Mouse (Mus musculus) mature B cell (primary cell): Measurements from ENCODE around the gene Lmtk3.

Experiments used
- in situ Hi-C: fragments of 300-500 bp; cut with MboI; formaldehyde crosslinking; loops from 2 replicates; pipeline ENCODE4 v1.14.3; 2019

Lmtk3 gene

DNA sequence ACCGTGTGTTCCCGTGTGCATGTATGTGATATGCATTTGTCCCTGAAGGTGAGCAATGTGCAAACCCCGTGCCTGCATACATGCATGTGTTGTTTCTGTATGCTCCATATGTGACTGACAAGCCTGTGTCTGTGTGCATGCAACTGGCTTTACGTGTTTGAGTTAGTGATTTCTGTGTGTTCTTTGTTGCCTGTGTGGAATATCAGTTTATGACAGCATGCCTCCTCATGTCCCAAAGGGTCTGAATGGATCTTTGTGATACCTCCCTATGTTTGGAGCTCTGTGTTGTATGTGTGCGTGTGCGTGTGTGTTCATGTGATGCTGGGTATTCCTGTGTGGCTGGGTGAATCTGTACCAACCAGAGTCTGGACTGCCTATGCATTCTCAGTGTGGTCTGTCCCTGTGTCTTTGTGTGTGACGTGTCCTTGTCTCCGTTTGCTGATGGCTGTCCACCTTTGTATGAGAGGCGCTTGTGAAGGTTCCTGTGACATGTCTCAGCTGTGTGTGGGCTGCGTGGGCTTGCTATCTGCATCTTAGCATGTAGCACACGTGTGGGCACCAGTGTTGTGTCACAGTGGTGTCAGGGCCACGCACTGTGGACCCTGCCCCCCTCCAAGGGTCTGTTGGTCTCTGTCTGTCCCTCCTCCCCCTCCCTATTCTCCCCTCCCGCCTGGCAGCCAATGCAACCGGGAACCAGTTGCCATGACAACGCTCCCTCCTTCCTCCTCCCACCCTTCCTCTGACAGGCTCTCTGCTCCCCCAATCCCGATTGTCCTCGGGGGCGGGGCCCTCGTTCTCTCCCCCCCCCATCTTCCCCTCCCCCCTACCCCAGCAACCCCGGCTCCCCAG lies 1.2 kb downstream of the Lmtk3 start, which contains the start of gene Sult2b1:
TSS of gene Sult2b1 (minus strand) at position 146 of the 849 bp plus-strand sequence.
- in situ Hi-C loops, result no loop called here

DNA sequence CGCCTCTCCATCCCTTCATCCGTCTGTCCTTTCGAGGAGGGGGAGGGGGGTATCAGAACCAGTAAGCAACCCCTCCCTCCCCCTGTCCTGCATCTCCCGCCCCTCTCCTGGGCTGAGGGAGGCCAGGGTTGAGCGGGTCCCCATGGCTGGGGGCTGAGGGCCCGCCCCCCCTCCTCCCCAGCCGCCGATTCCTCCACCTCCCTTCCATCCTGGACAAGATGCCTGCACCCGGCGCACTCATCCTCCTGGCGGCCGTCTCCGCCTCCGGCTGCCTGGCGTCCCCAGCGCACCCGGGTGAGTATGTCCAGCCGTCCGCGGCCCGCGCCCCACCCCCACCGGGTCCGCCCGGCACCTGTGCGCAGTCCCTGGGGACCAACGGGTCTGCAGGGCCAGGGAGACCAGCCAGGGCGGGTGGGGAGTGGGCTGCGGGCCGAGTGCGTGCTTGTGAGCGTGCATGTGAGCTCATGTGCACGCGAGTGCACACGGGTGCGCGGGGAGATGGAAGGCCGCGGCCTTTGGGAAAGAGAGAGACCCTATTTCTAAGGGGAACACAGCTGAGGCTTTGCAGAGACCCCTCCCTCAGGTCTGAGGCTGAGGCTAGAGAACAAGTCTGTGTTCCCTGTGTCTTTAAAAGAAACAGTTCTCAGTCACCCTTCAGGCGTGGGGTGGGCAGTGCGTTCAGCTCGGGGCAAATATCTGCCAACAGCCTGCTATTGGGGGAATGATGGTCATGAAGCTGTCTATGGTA lies 2.0 kb downstream of the Lmtk3 start:
- in situ Hi-C loops, result no loop called here

DNA sequence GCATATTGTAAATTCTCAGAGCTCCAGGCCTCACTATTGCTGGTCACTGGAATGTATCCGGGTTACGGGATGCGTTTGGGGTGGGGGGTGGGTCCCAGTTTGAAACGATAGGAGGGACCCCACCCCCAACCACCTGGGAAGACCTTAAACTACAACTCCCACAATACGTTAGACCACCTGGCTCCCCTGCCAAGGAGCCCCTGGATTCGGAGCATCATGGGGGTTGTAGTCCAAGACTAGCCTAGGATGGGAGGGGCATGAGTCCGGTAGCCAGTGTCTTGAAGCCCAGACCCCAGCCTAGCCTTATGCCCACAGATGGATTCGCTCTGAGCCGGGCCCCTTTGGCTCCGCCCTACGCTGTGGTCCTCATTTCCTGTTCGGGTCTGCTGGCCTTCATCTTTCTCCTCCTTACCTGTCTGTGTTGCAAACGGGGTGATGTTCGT lies 2.6 kb downstream of the Lmtk3 start:
- in situ Hi-C loops, result no loop called here

DNA sequence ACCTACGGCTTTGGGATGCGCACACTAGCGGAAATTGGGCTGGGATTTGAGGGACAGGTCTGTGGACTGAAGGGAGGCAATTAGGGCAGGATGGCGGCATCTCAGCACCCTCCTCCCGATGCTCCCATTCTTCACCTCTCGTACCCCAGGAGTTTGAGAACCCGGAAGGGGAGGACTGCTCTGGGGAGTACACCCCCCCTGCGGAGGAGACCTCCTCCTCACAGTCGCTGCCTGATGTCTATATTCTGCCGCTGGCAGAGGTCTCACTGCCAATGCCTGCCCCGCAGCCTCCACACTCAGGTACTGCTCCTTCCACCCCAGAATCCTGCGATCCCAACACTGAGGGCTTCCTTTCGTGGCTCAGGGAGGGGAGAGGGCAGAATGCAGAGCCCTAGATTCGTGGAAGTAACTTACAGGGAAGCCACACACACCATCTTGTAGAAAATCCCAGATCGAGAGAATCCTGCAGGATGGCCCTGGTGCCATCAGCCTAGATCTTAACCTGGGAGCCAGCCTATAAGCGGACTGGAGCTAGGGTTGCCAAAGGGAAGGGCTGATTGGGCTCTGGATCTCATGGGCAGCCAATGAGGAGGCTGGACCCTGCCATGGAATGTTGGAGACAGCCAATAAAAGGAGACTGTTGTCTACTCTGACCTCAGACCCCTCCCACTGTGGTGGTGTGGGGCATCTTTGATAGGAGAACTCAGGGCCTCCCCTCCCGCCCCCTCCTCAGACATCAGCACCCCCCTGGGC lies 3.3 kb downstream of the Lmtk3 start:
- in situ Hi-C loops, result no loop called here

DNA sequence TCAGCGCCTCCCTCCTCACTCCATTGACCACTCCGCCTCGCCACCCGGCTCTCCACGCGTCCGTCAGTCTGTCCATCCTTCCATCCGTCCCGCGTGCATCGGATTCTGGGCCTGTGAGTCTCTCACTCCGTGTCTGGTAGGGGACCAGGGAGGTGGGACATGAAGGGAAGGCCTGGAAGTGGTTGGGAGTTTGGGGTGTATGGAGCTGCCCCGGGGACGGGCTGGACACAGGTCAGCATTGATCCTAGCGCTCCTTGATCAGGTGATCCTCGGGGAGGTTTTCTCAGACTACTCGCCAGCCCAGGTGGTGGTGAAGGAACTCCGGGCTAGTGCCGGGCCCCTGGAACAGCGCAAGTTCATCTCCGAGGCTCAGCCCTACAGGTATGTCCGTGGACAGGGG lies 4.1 kb downstream of the Lmtk3 start:
- in situ Hi-C loops, result no loop called here

DNA sequence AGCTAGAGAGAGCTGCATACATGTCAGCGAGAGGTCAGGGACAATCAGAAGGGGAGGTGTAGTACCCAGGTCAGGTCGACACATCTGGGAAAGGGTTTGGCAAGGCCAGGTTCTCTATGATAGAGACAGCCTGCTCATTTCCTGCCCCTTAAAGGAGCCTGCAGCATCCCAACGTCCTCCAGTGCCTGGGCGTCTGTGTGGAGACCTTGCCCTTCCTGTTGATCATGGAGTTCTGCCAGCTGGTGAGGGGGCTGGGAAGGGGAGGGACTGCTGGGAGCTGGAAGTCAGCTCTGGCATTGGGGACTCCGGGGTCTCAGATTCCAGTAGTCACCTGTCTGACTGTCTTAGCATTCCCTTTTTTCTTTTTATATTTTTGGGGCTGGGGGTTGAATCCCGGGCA lies 7.2 kb downstream of the Lmtk3 start:
- in situ Hi-C loops, result no loop called here

DNA sequence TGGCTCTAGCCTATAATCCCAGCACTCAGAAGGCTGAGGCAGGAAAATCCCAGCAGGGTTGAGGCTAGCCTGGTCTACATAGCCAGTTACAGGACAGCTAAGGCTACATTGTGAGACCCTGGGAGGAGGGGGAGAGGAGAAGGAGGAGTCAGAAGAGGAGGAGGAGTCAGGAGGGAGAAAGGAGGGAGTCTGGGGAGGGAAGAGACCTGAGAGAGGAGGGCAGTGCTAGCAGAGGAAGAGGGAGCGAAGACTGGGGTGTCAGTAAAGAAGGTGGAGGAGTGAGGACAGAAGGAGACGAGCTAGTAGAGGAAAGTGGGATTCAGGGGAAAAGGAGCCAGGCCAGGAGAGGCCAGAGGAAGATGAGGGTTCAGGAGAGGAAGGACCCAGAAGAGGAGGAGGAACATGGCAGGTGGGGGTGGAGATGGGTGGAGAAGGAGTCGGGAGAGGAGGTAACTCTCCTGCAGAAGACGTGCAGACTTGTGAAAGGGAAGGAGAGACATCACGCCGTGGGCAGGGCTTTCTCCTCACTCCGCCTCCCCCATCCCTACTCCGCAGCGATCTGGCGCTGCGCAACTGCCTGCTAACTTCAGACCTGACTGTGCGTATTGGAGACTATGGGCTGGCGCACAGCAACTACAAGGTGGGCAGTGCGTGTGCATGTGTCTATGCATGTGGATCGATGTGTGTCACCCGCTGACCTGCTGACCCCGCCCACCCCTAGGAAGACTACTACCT lies 8.4 kb downstream of the Lmtk3 start:
- in situ Hi-C loops, result no loop called here

DNA sequence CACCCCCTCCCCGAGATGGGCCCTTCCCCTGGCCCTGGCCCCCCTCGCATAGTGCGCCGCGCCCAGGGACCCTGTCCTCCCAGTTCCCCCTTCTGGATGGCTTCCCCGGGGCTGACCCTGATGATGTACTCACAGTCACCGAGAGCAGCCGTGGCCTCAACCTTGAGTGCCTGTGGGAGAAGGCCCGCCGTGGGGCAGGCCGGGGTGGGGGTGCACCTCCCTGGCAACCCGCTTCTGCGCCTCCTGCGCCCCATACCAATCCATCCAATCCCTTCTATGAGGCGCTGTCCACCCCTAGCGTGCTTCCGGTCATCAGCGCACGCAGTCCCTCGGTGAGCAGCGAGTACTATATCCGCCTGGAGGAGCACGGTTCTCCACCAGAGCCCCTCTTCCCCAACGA lies 9.7 kb downstream of the Lmtk3 start:
- in situ Hi-C loops, result no loop called here

DNA sequence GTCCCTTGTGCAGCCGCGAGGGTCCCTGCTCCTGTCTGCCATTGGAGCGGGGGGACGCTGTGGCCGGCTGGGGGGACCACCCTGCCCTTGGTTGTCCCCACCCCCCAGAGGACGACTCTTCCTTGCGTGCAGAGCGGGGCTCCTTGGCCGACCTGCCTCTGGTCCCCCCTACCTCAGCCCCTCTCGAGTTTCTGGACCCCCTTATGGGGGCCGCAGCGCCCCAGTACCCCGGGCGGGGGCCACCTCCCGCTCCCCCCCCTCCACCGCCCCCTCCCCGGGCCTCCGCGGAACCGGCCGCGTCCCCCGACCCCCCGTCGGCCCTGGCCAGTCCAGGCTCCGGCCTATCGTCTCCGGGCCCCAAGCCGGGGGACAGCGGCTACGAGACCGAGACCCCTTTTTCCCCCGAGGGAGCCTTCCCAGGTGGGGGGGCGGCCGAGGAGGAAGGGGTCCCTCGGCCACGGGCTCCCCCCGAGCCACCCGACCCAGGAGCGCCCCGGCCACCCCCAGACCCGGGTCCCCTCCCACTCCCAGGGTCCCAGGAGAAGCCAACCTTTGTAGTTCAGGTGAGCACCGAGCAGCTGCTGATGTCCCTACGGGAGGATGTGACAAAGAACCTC lies 10.5 kb downstream of the Lmtk3 start:
- in situ Hi-C loops, result no loop called here

DNA sequence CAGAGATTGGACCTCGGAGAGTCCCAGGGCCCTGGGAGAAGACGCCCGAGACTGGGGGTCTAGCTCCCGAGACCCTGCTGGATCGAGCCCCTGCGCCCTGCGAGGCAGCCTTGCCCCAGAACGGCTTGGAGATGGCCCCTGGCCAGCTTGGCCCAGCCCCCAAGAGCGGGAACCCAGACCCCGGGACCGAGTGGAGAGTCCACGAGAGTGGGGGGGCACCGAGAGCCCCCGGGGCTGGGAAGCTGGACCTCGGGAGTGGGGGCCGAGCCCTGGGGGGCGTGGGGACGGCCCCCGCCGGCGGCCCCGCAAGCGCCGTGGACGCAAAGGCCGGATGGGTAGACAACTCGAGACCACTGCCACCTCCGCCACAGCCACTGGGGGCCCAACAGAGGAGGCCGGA lies 11.4 kb downstream of the Lmtk3 start:
- in situ Hi-C loops, result no loop called here

DNA sequence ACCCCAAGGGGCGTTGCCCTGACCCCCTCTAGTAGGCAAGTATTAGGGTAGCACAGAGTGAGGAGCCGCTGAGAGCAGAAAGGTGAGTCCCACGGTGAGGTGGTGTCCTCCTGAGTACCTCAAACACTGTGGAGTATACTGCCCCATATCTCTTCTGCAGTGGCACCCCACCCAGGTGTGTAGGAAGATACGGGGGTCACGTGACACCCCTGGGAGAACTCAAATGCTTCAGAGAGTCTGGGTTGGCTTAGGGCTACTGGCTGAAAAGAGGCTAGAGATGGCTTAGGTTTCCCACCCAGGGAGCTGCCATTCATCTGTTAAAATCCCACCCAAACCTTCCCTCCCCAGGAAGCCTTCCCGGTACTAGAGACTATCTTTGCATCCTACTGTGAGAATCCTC lies 13.4 kb downstream of the Lmtk3 start:
- in situ Hi-C loops, result no loop called here

DNA sequence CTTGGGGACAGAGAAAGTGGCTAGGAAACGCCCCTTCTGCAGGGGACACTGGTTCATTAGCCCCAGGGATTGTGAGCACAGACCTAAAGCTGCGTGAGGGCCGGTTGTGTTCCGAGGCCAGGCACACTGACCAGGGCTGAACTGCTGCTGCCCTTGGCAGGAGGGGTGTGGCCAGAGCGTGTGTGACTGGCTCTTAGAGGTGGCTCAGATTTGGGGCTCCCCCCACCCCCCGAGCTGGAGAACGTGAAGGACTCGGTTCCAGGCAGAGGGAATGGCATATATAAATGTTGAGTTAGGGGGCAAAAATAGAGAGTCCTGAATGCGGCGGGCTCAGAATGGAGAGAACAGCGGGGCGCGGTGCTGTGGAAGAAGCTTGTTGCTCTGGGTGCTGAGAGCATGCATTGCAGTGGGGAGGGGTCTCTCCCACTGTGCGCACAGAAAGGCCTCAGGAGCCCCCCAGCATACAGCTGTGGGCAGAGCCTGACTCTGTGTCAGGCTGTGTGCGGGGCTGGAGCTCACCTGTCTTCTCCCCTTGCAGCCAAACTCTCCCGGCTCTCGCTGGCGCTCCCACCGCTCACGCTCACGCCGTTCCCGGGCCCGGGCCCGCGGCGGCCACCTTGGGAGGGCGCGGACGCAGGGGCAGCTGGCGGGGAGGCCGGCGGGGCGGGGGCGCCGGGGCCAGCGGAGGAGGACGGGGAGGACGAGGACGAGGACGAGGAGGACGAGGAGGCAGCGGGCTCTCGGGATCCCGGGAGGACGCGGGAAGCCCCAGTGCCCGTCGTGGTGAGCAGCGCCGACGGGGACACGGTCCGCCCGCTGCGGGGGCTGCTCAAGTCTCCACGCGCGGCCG lies 14.3 kb downstream of the Lmtk3 start:
- in situ Hi-C loops, result no loop called here

DNA sequence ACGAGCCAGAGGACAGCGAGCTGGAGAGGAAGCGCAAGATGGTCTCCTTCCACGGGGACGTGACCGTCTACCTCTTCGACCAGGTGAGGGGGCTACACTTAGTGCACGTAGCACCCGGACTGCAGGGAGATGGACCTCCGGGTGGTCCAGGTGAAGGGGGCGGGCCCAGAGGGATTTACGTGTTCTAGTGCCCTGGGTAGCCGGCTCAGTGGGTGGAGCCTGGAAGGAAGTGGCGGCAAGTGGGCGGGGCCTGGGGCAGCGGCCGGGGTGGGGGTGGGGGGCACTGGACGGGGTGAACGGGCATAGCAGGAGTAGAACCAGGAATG lies 14.9 kb downstream of the Lmtk3 start:
- in situ Hi-C loops, result no loop called here

DNA sequence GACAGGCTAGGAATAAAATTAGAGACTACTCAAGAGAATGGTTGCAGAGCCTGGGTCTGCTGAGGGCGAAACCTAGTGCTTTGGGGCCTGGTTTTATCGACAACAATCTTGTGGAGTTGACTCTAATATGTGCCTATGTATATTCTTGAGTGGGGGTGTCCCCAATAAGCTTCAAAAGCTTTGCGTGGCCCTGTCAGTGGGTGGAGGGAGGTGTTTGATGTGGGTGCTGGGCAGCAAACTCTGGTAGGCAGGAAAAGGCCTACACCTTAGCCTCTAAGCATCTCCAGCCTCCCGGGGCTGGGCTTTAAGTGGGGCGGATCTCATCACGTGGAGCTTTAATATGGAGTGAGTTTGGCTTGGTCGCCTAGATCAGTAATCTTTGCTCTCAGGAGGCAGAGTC lies 15.4 kb downstream of the Lmtk3 start:
- in situ Hi-C loops, result no loop called here

DNA sequence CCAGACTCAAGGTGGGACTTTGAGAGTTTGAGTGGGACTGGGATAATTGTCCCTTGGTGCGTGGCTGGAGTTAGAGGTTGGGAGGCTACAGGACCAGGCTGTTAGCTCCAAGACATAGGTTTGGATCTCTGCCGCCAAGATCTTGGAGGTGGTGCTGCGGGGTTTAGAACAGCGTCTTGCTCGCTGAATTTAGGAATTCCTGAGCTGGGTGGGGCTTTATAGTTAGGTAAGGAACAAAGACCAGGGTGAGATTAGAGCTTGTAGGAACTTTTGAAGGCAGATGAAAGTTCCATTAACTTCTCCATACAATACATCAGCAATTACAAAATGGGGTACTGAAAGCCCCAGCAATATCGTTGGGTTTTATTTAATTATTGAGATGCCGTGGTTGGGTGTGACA lies 16.5 kb downstream of the Lmtk3 start:
- in situ Hi-C loops, result loop anchor here (5.0 kb wide), 1 partner anchor 68 kb away; no protein-coding TSS in a partner anchor

DNA sequence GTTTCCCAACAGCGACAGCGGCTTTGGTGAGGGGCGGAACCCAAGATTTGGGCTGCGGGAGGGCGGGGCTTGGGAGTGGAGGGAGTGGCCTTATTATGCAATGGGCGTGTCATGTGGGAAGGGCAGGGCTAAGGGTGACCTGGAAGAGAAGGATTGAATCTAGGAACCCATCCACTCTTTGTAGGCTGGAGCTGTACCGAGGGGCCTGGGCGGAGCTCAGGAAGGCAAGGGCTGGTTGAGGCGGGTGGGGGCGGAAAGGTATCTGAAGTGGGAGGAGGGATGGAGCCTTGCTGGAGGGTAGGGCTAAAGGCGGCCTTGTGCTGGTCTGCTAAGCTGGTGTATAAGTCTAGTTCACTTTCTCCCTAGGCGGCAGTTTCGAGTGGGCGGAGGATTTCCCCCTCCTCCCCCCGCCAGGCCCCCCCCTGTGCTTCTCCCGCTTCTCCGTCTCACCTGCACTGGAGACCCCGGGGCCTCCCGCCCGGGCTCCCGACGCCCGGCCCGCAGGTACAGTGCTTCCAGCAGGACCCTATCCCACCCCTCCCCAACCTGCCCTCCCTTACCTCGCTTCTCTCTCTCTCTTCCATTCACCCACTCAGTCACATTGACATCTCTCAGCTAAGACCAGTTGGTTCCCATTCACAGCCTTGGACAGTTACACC lies 17.1 kb downstream of the Lmtk3 start:
- in situ Hi-C loops, result loop anchor here (5.0 kb wide), 1 partner anchor 68 kb away; no protein-coding TSS in a partner anchor

DNA sequence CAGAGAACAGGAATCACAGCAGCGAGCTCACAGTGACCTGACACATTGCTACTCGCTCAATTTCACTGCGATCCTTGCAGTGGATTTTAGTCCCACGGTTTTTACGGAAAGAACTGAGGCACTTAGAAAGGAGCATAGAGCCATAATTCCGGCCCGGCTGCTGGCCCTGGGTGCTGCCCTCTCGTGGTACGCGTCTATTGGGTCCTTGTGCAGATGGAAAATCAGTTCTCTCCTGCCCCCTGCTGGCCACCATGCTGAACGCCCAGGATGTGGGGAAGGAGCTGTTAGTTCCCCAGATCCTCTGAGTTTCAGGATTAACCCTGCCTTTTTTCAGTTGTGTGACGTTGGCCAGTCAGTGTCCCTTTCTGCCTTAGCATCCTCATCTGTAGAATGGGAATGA lies 17.8 kb downstream of the Lmtk3 start:
- in situ Hi-C loops, result loop anchor here (5.0 kb wide), 1 partner anchor 69 kb away; no protein-coding TSS in a partner anchor

DNA sequence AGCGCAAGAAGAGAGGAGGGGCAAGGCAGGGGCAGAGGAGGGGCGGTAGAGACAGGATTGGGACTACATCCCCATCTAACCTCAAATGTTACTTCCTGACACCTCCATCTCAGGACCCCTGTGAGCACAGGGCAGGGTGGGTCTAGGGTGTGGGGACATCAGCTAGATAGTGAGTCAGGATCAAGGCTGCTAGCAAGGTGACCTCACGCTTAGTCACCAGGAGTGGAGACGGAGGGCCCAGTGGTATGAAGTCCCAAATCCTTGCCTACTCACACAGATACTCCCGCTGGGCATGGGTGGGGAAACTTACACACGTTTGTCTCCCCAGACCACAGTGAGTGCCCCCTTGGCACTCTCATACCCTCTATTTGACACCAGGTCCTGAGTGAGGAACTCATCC lies 19.0 kb downstream of the Lmtk3 start:
- in situ Hi-C loops, result loop anchor here (5.0 kb wide), 1 partner anchor 70 kb away; no protein-coding TSS in a partner anchor

DNA sequence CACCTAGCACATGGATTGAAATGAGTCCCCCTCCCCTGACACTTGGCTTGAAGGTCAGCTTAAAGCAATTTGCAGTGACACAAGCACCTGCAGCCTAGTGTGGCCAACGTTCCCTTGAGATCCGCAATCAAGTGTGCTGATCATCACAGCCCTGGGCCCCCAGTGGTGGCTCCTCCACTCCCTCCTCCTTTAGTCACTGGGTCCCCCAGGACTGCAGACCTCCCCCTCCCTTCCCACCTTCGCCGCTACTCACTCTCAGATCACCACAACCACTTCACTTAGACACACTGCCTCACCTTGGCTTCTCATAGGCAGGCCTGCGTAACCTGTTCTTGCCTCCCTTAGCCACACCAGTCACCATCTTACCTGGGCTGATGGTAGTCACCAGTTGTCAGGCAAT lies 22.4 kb downstream of the Lmtk3 start:
- in situ Hi-C loops, result no loop called here

DNA sequence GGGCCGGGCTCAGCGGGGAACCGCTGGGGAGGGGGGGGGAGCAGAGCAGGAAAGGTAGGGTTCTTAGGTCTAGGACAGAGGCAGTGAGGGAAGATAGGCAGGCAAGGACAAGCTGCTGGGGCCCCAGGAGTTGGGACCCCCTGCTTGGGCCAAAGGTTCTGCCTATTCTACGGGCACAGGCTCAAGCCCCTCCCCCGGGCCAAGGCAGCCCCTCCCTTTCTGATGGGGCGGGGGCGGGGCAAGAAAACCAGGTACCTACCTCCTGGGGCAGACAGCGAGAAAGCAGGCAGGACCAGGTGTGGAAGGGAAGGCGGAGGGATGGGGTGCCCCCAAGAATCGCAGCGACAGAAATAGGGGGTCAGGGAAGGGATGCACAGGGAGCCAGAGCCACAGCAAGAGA lies 24.9 kb downstream of the Lmtk3 start:
- in situ Hi-C loops, result no loop called here
